Mouse (Mus musculus) lung, postnatal 25 days (tissue): ENCODE measurements around the gene Mri1.

Experiments used
- DNase-seq: peaks from one replicate; pipeline ENCODE4 v3.0.0; 2022; ENCODE audit warnings: low spot score

The Mri1 gene

GRCm38 (mm10) chr8:84236998-84237473 lies 20.1 kb downstream of the Mri1 start, which contains the start of gene Zswim4:
Gene Zswim4 (minus strand): TSS chr8:84237055.
- DNase-seq, result peak; percentile 99

- no peak for DNase-seq
Measured at GRCm38 (mm10) chr8:84236410-84236997, 20.6 kb downstream of the Mri1 start.

GRCm38 (mm10) chr8:84235746-84236409 lies 21.2 kb downstream of the Mri1 start:
- no peak for DNase-seq

GRCm38 (mm10) chr8:84233055-84233454 lies 24.1 kb downstream of the Mri1 start:
- DNase-seq, result no peak

- DNase-seq, result no peak
Measured at GRCm38 (mm10) chr8:84230735-84231134, 26.4 kb downstream of the Mri1 start.

GRCm38 (mm10) chr8:84223322-84224029 lies 33.6 kb downstream of the Mri1 start:
- DNase-seq, result no peak

GRCm38 (mm10) chr8:84222566-84223165 lies 34.5 kb downstream of the Mri1 start:
- no peak for DNase-seq

- DNase-seq, result no peak
Measured at GRCm38 (mm10) chr8:84220105-84220504, 37.0 kb downstream of the Mri1 start.

GRCm38 (mm10) chr8:84218143-84218542 lies 39.0 kb downstream of the Mri1 start:
- no peak for DNase-seq

- DNase-seq, result no peak
Measured at GRCm38 (mm10) chr8:84217206-84217605, 39.9 kb downstream of the Mri1 start.

- no peak for DNase-seq
Measured at GRCm38 (mm10) chr8:84213277-84213676, 43.8 kb downstream of the Mri1 start.

- no peak for DNase-seq
Measured at GRCm38 (mm10) chr8:84211881-84212563, 45.1 kb downstream of the Mri1 start.

GRCm38 (mm10) chr8:84211202-84211601 lies 45.9 kb downstream of the Mri1 start:
- DNase-seq, result no peak

- peak; percentile 78 for DNase-seq
Measured at GRCm38 (mm10) chr8:84210167-84210791, 46.8 kb downstream of the Mri1 start.

- no peak for DNase-seq
Measured at GRCm38 (mm10) chr8:84208381-84209380, 48.4 kb downstream of the Mri1 start.

GRCm38 (mm10) chr8:84207811-84208210 lies 49.3 kb downstream of the Mri1 start:
- peak; percentile 82 for DNase-seq

GRCm38 (mm10) chr8:84206666-84207065 lies 50.5 kb downstream of the Mri1 start:
- DNase-seq, result no peak

GRCm38 (mm10) chr8:84205073-84205472 lies 52.1 kb downstream of the Mri1 start:
- DNase-seq, result no peak

GRCm38 (mm10) chr8:84203975-84204772 lies 53.0 kb downstream of the Mri1 start:
- peak; percentile 89 for DNase-seq
